Mouse (Mus musculus) right cerebral cortex, adult 2 months (tissue): ENCODE results near the gene Sh3kbp1.
"Not testable (repeated sequence)": the region's sequence is repeated elsewhere in the genome, so short reads cannot be mapped to it uniquely, and the experiment has no call there.

Experiments
- DNase-seq, 2 experiments: peaks; one replicate each; pipeline ENCODE4 v3.0.0; 2021 to 2022; ENCODE audit warnings: low spot score in 2 of 2

The Sh3kbp1 gene

DNA sequence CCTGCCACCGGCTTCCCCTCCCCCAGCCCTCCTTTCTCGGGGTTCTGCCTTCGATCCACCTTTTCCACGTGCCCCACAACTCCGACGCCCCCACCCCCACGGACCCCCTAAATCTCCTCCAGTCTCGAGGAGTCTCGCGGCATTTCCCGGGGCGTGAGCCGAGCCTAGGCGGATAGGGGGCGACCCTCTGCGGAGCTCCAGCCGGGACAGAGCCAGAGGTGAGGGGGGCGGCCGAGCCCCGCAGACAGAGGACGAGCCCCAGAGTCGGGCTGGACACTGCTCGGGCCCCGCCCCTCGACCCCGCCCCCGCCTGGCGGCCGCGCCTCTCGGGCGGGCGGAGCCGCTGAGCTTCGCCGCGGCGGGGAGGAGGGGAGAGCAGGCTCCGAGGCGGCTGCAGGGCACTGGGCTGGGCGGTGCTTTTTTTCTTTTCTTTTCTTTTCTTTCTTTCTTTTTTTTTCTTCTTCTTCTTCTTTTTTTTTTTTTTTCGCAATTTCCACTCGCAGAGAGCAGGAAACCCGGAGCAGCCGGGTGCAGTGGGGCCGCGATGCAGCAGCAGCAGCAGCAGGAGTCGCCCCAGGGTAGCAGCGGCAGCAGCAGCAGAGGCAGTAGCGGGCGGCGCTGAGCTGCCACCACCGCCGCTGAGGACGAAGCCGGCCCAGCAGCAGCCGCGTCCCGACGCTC lies at the start of gene Sh3kbp1:
TSS of gene Sh3kbp1 (plus strand) at position 366 of the 681 bp plus-strand sequence.
- peak; percentile 29 to 33 for DNase-seq

DNA sequence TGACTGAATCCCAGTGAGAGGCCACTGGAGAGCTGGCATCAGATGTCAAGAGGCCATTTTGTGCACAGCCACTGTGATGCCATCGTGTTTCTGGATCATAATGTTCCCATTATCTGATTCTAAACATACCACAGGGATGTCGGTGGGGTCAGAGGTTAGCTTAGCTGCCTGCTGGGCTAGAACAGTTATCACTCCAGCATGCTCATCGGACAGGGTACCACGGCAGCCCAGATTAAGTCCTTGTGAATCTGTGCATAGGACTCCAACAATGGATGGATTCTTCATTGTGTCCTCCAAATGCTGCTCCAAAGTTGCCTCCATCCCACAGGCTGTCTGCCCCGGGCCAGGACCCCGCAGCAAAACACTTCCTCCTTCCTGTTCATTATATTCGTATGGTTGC lies 42.3 kb upstream of the Sh3kbp1 start:
- not testable (repeated sequence) for DNase-seq

GRCm38 (mm10) chrX:159591633-159592032 lies 35.4 kb upstream of the Sh3kbp1 start:
- DNase-seq: no peak

DNA sequence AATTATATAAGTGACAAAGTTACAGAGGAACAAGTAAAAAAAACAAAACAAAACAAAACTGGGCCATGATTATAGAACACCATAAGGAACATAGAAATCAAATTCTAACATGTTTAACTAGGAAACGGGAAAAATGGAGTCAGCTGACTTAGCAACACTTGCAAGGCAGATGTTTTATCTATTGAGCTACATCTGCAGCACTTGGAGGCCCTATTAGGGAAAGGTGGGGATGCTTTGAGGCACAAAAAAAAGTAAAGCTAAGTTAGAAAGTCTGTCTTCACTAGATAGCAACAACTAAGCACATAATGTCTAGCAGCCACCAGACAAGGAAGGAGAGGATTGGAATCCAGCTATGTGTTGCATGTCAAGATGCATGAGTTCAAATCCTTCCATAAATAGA lies 29.6 kb upstream of the Sh3kbp1 start:
- no peak for DNase-seq

DNA sequence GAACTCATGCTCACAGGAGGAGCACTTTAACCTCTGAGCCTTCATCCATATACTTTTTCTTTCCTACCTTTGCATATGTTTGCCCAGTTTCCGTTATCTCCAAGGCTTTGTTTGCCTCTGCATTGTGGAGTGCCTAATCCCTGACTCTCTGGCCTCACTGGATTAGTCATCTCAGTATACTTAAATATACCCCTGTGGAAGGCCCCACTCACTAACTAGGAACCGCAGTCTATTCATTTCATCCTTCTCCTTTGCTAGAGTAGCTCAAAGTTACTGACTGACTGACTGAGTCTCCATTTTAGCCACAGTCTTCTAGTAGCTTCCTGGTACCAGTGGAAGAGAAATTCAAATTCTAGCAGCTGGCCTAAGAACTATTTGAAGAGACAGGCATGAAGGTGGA lies 22.2 kb upstream of the Sh3kbp1 start:
- DNase-seq: no peak

GRCm38 (mm10) chrX:159606936-159607335 lies 20.1 kb upstream of the Sh3kbp1 start:
- DNase-seq: peak; percentile 6 to 9

GRCm38 (mm10) chrX:159626208-159626906 lies 715 bp upstream of the Sh3kbp1 start:
- peak; percentile 25 to 36 for DNase-seq

DNA sequence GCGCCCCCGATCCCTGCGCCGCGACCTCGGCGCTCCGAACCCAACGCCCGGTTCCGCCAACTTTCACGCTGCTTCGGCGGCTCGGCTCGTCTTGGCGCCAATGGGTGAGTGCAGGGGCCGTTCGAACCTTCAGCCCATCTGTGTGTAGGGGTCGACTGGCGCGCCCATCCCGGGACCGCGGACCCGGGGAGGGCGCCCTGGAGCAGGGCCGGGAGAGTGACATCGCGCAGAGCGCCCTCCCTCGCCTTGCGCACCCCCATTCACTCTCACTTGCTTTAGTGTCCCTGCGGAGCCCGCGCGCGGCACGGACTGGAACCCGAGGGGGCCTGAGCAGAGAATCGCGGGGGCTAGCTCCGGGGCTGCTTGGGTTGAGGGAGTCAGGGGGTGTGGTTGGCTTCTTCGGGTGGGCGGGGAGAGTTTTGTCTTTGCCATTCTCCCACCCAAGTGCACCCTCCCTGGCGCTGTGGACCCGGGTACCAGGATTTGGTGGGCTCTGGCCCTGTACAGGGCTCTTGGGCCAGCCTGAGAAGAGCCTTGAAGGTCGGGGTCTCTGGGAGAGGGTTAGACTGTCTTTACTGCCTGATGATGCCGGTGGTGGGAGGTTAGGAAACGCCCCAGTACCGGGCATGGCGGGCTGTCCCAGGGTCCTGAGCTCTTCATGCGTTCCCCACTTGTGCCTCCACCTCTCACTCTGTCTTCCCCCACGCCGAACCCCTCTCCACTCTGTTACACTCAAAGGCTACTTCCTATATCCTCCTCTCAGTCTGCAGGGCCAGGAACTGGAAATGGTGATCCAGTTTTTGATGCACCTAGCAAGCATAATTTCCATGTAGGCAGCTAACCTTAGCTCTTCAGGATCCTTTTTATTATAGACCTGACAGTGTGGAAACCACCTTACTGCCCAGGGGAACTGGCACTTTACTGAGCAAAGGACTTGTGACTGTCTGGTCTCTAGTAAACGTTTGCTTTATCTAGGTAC lies 805 bp downstream of the Sh3kbp1 start:
- DNase-seq: peak in 1 of 2 experiments; percentile 11

- no peak for DNase-seq
Measured at GRCm38 (mm10) chrX:159628629-159629028, 1.6 kb downstream of the Sh3kbp1 start.

GRCm38 (mm10) chrX:159629203-159629602 lies 2.1 kb downstream of the Sh3kbp1 start:
- no peak for DNase-seq

DNA sequence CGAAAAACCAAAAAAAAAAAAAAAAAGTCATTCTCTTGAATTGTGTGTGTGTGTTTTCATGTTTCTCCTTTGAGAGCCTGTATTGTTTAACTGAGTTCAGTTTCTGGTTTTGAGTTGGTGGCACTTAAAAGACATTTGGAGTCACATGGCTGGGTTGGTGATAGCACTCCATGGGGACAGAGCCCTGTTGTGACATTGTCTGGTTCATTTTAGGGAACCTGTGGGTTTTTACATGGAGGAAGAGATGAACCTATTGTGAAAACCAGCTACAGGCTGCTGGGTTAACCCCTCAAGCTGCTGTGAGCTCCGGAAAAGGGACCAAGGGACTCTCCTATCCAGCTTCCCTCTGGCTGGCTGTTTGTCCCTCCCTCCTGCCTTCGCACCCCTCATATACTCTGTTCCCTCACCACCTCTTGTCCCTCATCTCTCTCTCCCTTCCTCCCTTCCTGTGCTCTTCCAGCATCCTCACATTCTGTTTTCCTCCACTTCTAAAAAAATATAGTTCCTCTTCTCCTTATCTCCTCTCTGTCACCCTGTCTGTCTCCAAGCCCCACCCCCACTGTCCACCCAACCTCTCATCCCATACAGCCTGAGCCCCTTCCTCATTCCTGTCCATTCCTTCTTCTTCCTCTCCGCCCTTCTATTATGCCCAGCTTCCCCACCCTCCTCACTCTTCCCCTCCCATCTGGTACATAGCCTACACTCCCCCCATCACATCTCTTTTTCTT lies 11.6 kb downstream of the Sh3kbp1 start:
- DNase-seq: no peak

- no peak for DNase-seq
Measured at GRCm38 (mm10) chrX:159639991-159640390, 12.9 kb downstream of the Sh3kbp1 start.

GRCm38 (mm10) chrX:159645314-159645713 lies 18.2 kb downstream of the Sh3kbp1 start:
- DNase-seq: no peak

GRCm38 (mm10) chrX:159647564-159647963 lies 20.5 kb downstream of the Sh3kbp1 start:
- no peak for DNase-seq

DNA sequence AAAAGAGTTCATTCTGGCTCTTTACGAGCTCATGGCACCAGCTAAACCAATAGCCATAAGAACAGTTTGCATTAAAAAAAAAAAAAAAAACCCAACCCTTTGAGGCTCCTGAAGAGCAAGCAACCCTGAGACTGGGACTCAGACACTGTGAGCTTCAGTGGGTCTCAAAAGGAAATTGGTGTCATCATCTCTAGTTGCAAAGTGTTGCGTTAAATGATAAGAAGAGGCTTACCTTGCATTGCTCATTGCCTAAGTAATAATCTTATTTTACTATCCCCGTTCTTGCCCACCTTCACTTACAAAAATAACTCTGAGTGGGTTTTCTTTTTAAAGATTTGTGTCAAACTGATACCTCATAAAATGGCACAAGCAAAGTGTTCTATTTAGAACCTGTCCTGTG lies 21.5 kb downstream of the Sh3kbp1 start:
- no peak for DNase-seq

GRCm38 (mm10) chrX:159650130-159650678 lies 23.1 kb downstream of the Sh3kbp1 start:
- no peak for DNase-seq

- no peak for DNase-seq
Measured at GRCm38 (mm10) chrX:159650727-159651126, 23.7 kb downstream of the Sh3kbp1 start.

DNA sequence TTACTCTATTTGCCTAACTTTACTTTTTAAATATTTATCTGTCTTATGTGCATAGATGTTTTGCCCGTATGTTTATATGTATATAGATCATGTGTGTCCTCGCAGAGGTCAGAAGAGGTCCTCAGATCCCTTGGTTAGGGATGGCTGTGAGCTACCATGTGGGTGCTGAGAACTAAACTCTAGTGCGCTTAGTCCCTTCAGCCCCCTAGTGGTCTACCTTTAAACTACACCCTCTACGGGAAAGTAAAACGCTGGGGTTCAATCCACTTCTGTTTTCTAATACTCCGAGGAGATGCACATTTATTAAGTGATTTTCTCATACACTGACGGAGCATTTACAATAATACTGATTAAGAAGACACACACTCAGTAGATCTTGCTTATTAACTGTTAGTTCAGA lies 44.3 kb downstream of the Sh3kbp1 start:
- no peak for DNase-seq

- no peak for DNase-seq
Measured at GRCm38 (mm10) chrX:159672466-159672865, 45.4 kb downstream of the Sh3kbp1 start.

- DNase-seq: no peak
Measured at GRCm38 (mm10) chrX:159676242-159676641, 49.2 kb downstream of the Sh3kbp1 start.
